Mouse (Mus musculus) midbrain, embryonic 13.5 days (tissue): ENCODE results near the gene Nmrk2. TPM values are rescaled to one million over a fixed set of nuclear protein-coding genes. Genes with fewer than 3 reads are reported as not detected.

ENCODE experiments used
- ATAC-seq: fragments of 200-750 bp; cut with Nextera tagmentation; 2 replicates; pipeline ENCODE4 v1.8.0; 2017; ENCODE audit warnings: mild to moderate bottlenecking, moderate TSS enrichment, moderate library complexity
- H3K27ac ChIP-seq: fragments of 300-500 bp; sonication (generic); 2 replicates; pipeline ENCODE4 v1.5.1; 2015; ENCODE audit warnings: inconsistent platforms, mild to moderate bottlenecking, moderate library complexity
- H3K27me3 ChIP-seq: fragments of 300-500 bp; sonication (generic); 2 replicates; pipeline ENCODE4 v1.6.1; 2015; ENCODE audit warnings: mild to moderate bottlenecking, inconsistent platforms
- H3K36me3 ChIP-seq: fragments of 300-500 bp; sonication (generic); 2 replicates; pipeline ENCODE4 v1.6.1; 2015; ENCODE audit warnings: mild to moderate bottlenecking, inconsistent platforms
- H3K4me1 ChIP-seq: fragments of 300-500 bp; sonication (generic); replicated peaks from 2 replicates; pipeline ENCODE4 v1.6.1; 2015; ENCODE audit warnings: inconsistent platforms
- H3K4me2 ChIP-seq: fragments of 300-500 bp; sonication (generic); replicated peaks from 2 replicates; pipeline ENCODE4 v1.6.1; 2015; ENCODE audit warnings: moderate library complexity, mild to moderate bottlenecking, inconsistent platforms
- H3K4me3 ChIP-seq: fragments of 300-500 bp; sonication (generic); replicated peaks from 2 replicates; pipeline ENCODE4 v1.5.1; 2015; ENCODE audit warnings: mild to moderate bottlenecking, inconsistent platforms
- H3K9ac ChIP-seq: fragments of 300-500 bp; sonication (generic); replicated peaks from 2 replicates; pipeline ENCODE4 v1.6.1; 2015; ENCODE audit warnings: mild to moderate bottlenecking, inconsistent platforms
- H3K9me3 ChIP-seq: fragments of 300-500 bp; sonication (generic); 2 replicates; pipeline ENCODE4 v1.6.1; 2016; ENCODE audit warnings: mild to moderate bottlenecking, inconsistent platforms
- WGBS: fragments of 180-500 bp; shearing (Covaris S2); methylation state at CpG from one replicate; pipeline ENCODE4 v1.1.7; 2015; 5-methylcytosine and 5-hydroxymethylcytosine counted together
- polyA plus RNA-seq: library from polyadenylated mRNA; unstranded; fragments of >200 nt; fragmentation: Nextera tagmentation; extraction: Ambion mirVana; gene quantifications from 2 replicates; pipeline ENCODE4 v1.2.1, GENCODE M21; 2015

Nmrk2 gene
- polyA plus RNA-seq, 1 experiment from 2014 or later: 0.16 TPM

DNA sequence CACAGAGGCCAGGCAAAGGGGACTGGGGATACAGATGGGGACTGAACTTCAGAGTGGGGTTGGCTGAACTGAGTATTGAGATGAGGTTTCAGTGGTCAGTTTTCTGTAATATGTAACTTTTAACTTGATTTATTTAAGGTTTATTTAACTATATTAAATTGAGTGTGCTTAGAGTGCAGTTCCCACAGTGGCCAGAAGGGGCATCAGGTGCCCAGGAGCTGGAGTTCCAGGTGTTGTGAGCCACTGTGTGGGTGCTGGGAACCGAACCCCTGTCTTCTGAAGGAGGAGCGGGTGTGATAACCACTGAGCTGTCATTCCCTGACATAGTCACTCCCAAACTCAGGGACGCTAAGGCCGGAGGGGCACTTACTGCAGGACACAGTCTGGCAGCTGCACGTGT is 8.3 kb upstream of the Nmrk2 start:
- H3K4me1 ChIP-seq: no peaks in the 10 kb centered on the region
- H3K27ac ChIP-seq: no peak overlapping the region
- H3K27me3 ChIP-seq: no peaks in the 10 kb centered on the region
- no peak overlapping the region for H3K9ac ChIP-seq
- H3K9me3 ChIP-seq: peaks cover 8% of the 10 kb centered on the region; the same call in 1 of the 2 replicates
- no peak overlapping the region for H3K4me3 ChIP-seq
- peaks cover 97% of the 10 kb centered on the region for H3K36me3 ChIP-seq
- WGBS: 96% methylated on average over 5 of the region's 5 CpGs
- no peak overlapping the region for H3K4me2 ChIP-seq
- no peak for ATAC-seq

DNA sequence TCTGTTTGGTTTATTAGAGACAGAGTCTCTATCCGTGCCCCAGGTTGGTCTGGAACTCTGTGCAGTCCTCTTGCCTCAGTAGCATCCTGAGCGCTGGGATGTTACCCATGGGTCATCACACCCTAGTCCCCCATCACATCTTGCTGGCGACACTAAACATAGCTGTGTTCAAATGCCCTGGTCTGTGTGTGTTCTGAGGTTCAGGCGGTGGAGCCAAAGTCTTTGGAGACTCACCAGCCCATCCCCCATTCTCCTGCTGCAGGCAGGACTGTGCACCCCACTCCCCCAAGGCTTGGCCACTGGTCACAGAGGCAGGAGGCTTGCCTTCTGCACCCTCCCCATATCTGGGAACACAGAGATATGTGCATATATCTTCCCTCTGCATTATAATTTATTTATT is 2.3 kb upstream of the Nmrk2 start:
- no peak overlapping the region for H3K4me3 ChIP-seq
- H3K27ac ChIP-seq: no peak overlapping the region
- no peak overlapping the region for H3K4me2 ChIP-seq
- 0 out of 2 replicates have a peak, but pooled peaks cover 6% of the 10 kb centered on the region for H3K27me3 ChIP-seq
- H3K36me3 ChIP-seq: peaks cover 44% of the 10 kb centered on the region
- H3K9me3 ChIP-seq: no peaks in the 10 kb centered on the region
- no peaks in the 10 kb centered on the region for H3K4me1 ChIP-seq
- WGBS: 75% methylated on average over 4 of the region's 4 CpGs
- ATAC-seq: 0 out of 2 replicates have a peak, but pooled peaks have one; percentile 2
- no peak overlapping the region for H3K9ac ChIP-seq

DNA sequence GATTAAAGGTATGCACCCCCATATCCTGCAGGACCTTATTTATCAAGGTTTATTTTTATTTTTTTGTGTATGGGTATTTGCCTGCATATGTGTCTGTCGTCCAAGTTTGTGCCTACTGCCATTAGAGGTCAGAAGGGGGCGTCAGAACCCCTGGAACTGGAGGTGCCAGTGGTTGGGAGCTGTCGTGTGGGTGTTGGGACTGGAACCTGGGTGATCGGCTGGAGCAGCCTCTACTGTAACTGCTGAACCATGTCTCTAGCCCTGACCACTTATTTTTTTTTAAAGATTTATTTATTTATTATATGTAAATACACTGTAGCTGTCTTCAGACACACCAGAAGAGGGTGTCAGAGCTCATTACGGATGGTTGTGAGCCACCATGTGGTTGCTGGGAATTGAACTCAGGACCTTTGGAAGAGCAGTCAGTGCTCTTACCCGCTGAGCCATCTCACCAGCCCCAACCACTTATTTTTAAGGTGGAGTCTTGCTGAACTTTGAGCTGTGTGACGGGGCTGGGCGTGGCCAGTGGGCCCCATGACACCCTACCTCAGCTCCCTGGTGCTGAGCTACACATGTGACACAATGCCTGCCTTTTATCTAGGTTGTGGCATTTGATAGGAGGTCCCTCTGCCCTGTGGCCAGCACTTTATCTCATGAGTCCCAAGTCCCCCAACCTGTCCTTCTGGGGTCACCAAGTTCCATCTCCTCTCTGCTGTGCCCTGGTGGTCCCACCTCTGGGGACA is 1.3 kb upstream of the Nmrk2 start:
- no peak overlapping the region for H3K27ac ChIP-seq
- ATAC-seq: no peak; the same call in none of the 2 replicates

DNA sequence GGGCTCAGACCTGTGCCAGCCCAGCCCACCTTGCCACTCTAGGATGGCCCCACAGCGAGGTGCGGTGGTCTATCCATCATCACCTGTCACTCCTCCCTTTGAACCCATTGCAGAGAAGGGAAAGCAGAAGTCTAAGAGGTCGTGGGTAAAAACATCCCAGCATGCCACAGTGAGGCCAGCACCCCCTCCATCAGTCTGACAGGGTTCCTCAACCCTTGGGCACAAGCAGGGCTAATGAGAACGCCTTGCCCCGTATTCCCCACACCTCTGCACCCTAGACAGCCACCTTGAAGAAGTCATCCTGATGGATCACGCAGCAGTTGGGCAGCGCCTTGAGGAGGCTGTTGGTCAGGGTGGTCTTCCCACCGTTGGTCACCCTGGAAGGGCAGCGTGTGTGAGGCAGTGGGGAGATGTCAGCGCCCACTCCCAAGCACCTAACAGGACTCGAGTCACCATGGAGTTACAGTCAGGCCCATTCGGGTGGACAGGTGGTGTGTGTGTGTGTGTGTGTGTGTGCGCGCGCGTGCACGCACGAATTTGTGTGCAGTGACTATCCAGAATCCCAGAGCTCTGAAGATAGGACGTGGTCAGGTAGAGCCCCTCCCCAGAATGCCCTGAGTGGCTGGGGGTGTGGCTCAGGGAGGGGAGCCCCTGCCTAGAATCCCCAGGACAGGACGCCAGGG is 1.1 kb downstream of the Nmrk2 start:
- Histone ChIP-seq H3K4me1 (no peaks in the 10 kb centered on the region), H3K27me3 (peaks cover 26% of the 10 kb centered on the region), H3K36me3 (peaks cover 13% of the 10 kb centered on the region), H3K4me2 (no peak overlapping the region), H3K9me3 (no peaks in the 10 kb centered on the region), H3K9ac (no peak overlapping the region), H3K27ac (no peak overlapping the region), H3K4me3 (no peak overlapping the region)
- WGBS: 79% methylated on average over 20 of the region's 20 CpGs
- ATAC-seq: no peak

More for the DNA sequence above, 1.3 kb upstream of the Nmrk2 start:
- peaks cover 37% of the 10 kb centered on the region for H3K36me3 ChIP-seq
- H3K27me3 ChIP-seq: 0 out of 2 replicates have a peak, but pooled peaks cover 6% of the 10 kb centered on the region
- H3K9me3 ChIP-seq: no peaks in the 10 kb centered on the region
- no peaks in the 10 kb centered on the region for H3K4me1 ChIP-seq
- no peak overlapping the region for H3K4me2 ChIP-seq
- no peak overlapping the region for H3K4me3 ChIP-seq
- WGBS: 70% methylated on average over 8 of the region's 8 CpGs
- no peak overlapping the region for H3K9ac ChIP-seq

DNA sequence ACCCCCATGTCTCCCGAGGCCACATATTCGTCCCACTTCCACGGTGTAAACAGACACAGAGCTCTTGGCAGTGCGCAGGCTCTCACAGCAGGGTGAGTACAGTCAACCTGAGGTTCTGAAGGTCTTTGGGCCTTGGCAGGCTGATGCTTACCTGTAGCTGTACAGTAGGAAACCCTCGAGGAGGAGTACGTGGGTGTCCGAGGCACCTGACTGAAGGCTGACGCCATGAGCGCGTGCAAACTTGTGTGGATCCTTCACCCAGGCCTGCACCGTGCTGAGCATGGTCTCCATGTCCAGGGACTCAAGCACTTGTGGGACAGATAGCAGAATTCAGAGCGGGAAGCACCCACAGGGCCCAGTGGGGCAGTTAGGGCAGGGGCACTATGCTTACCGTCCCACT is 1.7 kb downstream of the Nmrk2 start:
- peaks cover 7% of the 10 kb centered on the region for H3K36me3 ChIP-seq
- H3K4me3 ChIP-seq: no peak overlapping the region
- H3K4me2 ChIP-seq: no peak overlapping the region
- no peak for ATAC-seq
- no peaks in the 10 kb centered on the region for H3K9me3 ChIP-seq
- H3K27ac ChIP-seq: no peak overlapping the region
- H3K27me3 ChIP-seq: peaks cover 32% of the 10 kb centered on the region
- no peaks in the 10 kb centered on the region for H3K4me1 ChIP-seq
- 88% methylated on average over 13 of the region's 13 CpGs for WGBS
- no peak overlapping the region for H3K9ac ChIP-seq

DNA sequence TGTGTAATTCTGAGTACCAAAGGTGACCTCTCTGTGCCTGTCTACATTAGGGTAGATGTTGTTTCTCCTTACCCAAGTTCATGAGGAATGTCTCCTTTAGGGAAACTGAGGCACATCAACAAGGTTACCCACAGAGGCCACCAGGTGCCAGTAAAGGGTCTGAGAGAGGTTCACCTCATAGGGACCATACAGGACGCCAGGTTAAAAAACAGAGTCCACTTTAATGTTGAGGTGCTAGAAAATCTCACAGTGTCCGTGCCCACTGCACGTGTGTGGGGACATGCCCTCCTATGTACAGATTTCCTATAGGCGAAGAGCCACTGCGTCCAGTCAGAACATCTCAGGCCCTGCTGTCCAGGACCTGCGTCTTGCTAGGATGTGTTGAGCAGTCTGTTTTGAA is 2.9 kb downstream of the Nmrk2 start:
- H3K4me1 ChIP-seq: peaks cover 8% of the 10 kb centered on the region
- no peak overlapping the region for H3K4me3 ChIP-seq
- H3K27me3 ChIP-seq: peaks cover 44% of the 10 kb centered on the region
- ATAC-seq: no peak
- H3K9ac ChIP-seq: no peak overlapping the region
- H3K36me3 ChIP-seq: no peaks in the 10 kb centered on the region
- no peak overlapping the region for H3K4me2 ChIP-seq
- WGBS: 88% methylated on average over 6 of the region's 6 CpGs
- no peaks in the 10 kb centered on the region for H3K9me3 ChIP-seq
- no peak overlapping the region for H3K27ac ChIP-seq

DNA sequence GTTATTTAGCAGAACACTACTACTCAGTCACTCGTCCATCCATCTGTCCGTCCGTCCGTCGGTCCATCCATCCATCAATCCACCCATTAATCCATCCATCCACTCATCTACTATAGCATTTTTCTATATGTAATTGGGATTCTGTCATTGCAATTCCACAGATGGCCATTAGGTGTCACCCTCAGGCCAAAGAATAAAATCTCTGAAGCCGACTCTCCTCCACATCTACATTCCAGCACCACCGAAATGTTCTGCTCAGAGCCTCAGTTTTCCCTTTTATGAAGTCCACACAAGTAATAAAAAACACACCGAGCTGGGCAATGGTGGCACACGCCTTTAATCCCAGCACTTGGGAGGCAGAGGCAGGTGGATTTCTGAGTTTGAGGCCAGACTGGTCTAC is 3.6 kb downstream of the Nmrk2 start:
- no peak for ATAC-seq

DNA sequence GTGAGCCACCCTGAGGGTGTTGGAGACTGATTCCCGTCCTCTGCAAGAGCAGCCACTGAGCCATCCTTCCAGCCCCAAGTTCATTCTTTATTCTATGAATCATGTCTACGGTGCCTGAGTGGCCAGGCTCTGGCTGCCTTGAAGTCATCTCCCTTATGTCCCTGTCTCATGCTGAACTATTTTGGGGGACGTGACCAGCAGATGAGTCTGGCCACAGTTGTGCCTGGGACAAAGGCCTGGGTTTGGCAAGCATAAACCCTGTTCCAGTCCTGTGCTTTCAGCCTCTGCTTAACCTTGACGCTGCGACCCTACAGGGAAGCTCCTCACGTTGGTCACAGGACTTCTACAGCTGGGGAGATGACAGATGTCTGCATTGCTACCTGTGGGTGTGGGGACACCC is 4.5 kb downstream of the Nmrk2 start:
- H3K27ac ChIP-seq: no peak overlapping the region
- H3K9me3 ChIP-seq: no peaks in the 10 kb centered on the region
- H3K9ac ChIP-seq: 0 out of 2 replicates have a peak overlapping the region, but pooled peaks have one; percentile 10
- 57% methylated on average over 6 of the region's 6 CpGs for WGBS
- H3K27me3 ChIP-seq: peaks cover 46% of the 10 kb centered on the region
- peaks cover 20% of the 10 kb centered on the region for H3K4me1 ChIP-seq
- H3K36me3 ChIP-seq: no peaks in the 10 kb centered on the region
- H3K4me2 ChIP-seq: no peak overlapping the region
- no peak overlapping the region for H3K4me3 ChIP-seq
- ATAC-seq: no peak

More for the DNA sequence above, 3.6 kb downstream of the Nmrk2 start:
- 2% methylated on average over 9 of the region's 9 CpGs for WGBS
- H3K4me3 ChIP-seq: no peak overlapping the region
- no peak overlapping the region for H3K27ac ChIP-seq
- peaks cover 46% of the 10 kb centered on the region for H3K27me3 ChIP-seq
- no peaks in the 10 kb centered on the region for H3K36me3 ChIP-seq
- no peak overlapping the region for H3K4me2 ChIP-seq
- H3K4me1 ChIP-seq: peaks cover 13% of the 10 kb centered on the region
- no peaks in the 10 kb centered on the region for H3K9me3 ChIP-seq
- H3K9ac ChIP-seq: no peak overlapping the region

DNA sequence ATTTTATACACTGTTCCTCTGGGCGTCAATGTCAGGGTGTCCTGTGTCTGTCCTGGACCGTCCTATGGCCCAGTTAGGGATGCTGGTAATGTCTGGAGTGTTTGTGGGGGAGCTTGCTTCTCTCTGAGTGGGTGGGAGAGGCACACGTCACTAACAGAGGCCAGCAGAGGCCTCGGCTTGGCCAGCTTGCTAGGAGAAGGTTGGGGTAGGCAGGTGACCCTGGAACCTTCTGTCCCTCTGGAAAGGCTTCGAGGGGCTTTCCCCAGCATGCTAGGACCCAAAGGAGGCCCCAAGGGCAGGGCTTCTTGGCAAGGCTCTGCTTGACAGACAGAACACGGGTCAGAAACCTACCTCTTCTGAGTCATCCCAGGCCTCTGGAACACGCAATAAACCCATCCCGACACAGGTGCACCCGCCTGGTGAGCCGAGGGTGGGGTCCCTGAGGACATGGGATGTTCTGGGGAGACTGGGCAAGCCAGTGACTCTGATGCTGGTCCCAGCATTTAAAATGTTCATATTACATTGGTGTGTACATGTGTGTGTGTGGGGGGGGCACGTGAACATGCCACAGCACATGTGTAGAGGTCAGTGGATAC is 5.3 kb downstream of the Nmrk2 start:
- H3K4me2 ChIP-seq: no peak overlapping the region
- WGBS: 65% methylated on average over 11 of the region's 11 CpGs
- no peak overlapping the region for H3K9ac ChIP-seq
- no peaks in the 10 kb centered on the region for H3K9me3 ChIP-seq
- H3K4me3 ChIP-seq: no peak overlapping the region
- H3K4me1 ChIP-seq: peaks cover 27% of the 10 kb centered on the region
- no peak for ATAC-seq
- H3K27me3 ChIP-seq: peaks cover 46% of the 10 kb centered on the region
- no peaks in the 10 kb centered on the region for H3K36me3 ChIP-seq
- H3K27ac ChIP-seq: no peak overlapping the region

DNA sequence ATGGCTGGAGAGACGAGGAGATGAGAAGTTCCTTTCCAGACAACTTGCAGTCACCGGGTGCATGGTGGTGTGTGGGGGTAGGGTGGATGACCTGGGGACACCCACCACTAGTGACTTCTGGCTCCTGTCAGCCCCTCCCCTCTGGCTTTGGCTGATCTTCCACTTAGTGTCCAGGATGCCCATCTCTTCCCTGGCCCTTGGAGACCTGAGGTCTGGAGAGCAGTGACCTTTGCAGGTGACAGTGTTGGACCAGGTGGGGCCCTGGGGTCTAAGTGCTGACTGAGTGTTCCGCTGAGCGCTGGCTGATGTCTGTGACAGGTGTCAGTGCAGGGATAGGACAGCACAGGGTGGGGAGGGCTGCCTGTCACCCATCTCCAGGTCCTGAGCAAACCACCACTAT is 6.6 kb downstream of the Nmrk2 start:
- Histone ChIP-seq H3K27ac (no peak overlapping the region), H3K4me2 (no peak overlapping the region), H3K4me3 (no peak overlapping the region), H3K36me3 (peaks cover 12% of the 10 kb centered on the region), H3K4me1 (peaks cover 30% of the 10 kb centered on the region), H3K9ac (no peak overlapping the region), H3K27me3 (peaks cover 46% of the 10 kb centered on the region), H3K9me3 (no peaks in the 10 kb centered on the region)
- 73% methylated on average over 4 of the region's 4 CpGs for WGBS
- no peak for ATAC-seq

DNA sequence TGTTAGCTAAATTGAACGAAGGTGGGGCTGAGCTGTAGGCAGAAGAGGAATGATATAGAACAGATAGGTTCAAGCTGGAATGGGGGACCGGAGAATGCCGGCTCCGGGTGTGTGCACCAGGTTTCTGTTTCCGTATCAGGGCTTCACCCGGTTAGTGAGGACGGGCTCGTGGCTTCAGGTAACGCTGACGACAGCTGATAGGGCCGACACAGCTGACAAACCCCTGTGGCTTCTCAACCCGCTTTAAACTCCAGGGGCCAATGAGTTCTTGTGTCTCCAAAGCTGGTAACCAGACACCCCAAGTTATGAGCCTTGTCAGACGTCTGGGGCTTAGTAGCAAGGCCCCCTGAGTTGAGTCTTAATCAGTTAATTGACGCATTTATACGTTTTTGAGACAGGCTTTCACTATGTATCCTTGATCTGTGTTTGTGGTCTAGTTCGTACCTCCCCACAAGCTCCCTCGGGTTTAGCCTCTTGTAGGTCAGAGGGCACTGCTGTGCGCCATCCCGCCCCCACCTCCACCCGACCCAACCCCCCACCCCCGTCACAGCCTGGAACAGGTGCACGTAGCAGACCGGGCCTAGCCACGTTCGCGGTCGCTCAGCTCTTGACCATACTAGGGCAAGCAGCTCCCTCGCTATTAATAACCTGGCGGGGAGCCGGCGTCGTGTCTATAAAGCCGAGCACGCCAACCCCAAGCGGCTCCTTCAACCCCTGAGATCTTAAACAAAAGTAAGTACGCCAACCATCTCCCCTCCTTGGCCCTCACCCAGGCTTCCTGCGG is 7.7 kb downstream of the Nmrk2 start:
- Histone ChIP-seq H3K9ac (peak overlapping the region; percentile 41; the same call in 1 of the 2 replicates), H3K27me3 (peaks cover 40% of the 10 kb centered on the region), H3K4me2 (0 out of 2 replicates have a peak overlapping the region, but pooled peaks have one; percentile 3), H3K9me3 (no peaks in the 10 kb centered on the region), H3K27ac (no peak overlapping the region), H3K36me3 (peaks cover 18% of the 10 kb centered on the region), H3K4me1 (peaks cover 30% of the 10 kb centered on the region), H3K4me3 (no peak overlapping the region)
- ATAC-seq: no peak
- WGBS: 14% methylated on average over 37 of the region's 37 CpGs
